Mouse (Mus musculus) testis, postnatal 14 days (tissue): ENCODE results near the gene Slc25a3.

ENCODE experiments used
- DNase-seq: peaks from one replicate; pipeline ENCODE4 v3.0.0; 2021; ENCODE audit warnings: low spot score

The Slc25a3 gene

DNA sequence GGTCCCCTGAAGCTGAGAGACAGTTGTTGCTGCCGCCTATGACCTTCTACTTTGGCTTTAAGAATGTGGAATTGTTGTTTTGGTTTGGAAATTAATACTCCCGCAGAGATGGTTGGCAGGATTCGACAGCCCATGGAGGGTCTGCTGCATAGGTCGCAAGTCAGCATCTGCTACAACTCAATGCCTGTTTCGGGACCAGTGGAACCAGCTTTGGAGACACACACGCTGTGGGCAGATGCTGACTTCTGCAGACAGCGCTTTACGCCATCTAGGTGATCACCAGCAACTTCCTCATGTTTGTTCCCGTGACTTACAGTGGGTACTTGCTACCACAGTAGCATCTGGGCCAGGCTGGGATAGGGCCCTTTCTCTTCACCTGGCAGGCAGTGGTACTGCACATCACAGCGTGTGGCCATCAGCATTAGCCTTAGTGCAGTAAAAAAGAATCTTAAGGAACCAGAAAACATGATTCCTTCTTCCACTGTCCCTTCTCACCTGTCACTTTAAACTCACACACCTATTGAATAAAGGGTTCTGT is 18.9 kb upstream of the Slc25a3 start:
- DNase-seq, result no peak

DNA sequence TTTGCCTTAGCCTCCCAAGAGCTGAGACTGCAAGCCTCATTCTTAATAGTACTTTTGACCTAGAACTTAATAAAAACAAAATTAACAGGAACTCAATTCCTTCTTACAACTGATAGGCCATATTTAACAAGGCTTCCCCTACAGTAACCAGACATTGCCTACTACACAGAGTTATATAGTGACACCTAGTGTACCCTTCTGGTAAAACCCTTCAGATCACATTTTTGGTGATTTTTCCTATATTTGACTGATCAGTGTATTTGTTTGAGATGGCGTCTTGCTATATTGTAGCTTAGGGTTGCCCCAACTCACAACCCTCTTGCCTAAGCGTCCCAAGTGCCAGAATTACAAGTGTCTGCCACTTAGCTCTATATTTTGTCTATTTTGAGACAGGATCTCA is 17.7 kb upstream of the Slc25a3 start:
- DNase-seq, result no peak

GRCm38 (mm10) chr10:91139148-91139766 is 15.4 kb upstream of the Slc25a3 start:
- no peak for DNase-seq

- DNase-seq, result no peak
Observed at GRCm38 (mm10) chr10:91138317-91138716, 14.5 kb upstream of the Slc25a3 start.

GRCm38 (mm10) chr10:91137400-91137799 is 13.5 kb upstream of the Slc25a3 start:
- no peak for DNase-seq

DNA sequence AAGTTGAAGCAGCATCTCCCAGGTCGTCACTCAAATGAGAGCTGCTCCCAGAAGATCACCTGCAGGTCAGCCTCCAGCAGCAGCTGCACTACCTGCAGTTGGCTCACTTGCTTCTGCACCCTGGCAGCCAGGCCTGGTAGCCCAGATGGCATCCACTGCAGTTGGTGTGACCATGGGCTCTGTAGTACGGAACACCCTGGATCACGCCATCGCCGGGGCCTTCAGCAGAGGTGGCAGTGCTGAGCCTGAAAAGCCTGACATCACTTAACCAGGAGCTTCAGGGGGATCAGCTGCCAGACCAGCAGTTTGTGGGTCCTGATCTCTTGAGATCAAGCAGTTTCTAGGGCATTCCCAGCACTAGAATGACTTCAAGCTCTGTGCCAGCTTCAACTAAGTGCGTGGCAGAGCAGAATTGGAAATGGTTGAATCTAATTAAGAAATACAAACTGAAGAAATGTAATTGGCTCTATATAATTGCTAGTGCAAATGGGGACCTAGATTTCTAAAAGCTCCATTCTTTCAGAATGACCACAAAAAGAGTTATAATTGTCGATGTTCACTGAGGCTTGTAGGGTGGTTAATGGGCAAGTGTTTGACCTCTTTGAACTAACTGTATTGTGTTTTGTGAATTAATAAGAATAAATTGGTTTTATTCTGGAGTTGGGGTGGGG is 11.6 kb upstream of the Slc25a3 start:
- DNase-seq, result no peak

GRCm38 (mm10) chr10:91131565-91131964 is 7.7 kb upstream of the Slc25a3 start:
- DNase-seq, result no peak

DNA sequence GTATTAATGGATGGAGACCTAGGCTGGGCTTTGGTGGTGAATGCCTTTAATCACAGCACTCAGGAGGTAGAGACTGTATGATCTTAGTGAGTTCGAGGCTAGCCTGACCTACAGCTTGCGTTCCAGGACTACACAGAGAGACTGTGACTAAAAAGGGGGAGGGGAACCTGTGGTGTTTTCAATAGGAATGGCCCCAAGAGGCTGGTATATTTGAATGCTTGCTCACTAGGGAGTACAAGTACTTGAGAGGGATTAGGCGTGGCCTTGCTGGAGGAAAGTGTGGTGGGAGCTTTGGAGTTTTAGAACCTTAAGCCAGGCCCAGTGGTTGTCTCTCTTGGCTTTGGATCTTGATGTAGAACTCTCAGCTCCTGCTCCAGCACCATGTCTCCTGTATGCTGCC is 6.9 kb upstream of the Slc25a3 start:
- DNase-seq, result no peak

GRCm38 (mm10) chr10:91128551-91129160 is 4.8 kb upstream of the Slc25a3 start:
- no peak for DNase-seq

- DNase-seq, result no peak
Observed at GRCm38 (mm10) chr10:91127395-91127794, 3.5 kb upstream of the Slc25a3 start.

GRCm38 (mm10) chr10:91126618-91127355 is 2.9 kb upstream of the Slc25a3 start:
- no peak for DNase-seq

DNA sequence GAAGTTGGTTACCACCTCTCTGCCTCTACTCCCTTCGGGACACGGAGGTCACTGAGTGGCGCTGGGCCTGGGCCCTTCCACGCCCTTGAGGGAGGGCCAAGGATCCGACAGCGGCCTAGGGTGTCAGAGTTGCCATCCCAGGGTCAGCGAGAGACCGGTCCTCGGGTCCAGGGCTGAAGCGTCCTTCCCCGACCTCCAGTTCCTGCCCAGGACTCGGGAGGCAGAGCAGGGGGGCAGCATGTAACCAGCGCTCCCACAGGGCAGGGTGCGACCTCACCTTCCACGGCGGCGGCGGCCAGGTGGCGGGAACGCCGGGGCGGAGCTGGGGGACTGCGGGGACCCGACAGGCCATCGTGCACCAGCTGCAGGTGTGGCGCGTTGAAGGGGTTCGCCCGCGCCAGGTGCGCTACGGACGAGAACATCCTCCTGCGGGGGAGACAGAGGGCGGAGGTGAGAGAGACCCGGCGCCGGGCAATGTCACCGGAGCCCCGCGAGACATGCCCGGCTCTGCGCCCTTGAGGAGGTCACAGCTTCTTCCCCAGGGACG is 505 bp downstream of the Slc25a3 start:
- no peak for DNase-seq

DNA sequence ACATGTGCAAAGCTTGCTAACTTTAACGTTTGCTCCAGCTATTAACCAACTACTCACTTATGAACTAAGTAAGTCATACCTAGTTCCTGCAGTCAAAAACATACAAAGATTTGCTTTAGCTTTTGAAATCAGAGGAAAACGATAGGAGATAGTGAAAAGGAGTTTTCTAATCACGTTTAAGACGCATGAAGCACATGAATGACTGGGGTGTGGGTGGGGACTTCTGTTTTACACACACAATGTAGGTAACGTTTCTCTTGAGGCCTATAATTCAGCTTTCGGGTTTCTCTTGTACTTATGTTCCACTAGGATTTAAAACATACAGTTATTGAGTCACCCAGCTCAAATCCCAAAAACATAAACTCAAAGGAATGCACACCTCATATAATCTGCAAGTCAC is 1.2 kb downstream of the Slc25a3 start:
- no peak for DNase-seq

DNA sequence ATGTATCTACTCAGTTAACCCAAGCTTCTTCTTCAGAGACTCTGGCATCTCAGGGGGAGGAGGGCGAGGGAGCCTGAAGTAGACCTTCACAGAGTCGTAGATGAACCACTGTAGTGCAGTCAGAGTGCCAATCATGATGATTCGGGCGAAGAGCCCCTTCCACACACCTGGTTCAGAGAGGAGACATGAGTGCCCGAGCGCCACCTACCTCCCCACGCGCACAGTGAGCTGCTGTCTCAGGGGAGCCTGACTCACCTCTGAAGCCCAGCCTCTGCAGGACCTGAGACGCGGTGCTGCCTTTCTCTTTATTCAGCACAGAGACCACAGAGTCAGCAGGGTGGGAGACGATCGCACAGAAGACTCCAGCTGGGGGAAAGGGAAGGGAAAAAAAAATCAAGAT is 6.9 kb downstream of the Slc25a3 start:
- DNase-seq, result no peak

DNA sequence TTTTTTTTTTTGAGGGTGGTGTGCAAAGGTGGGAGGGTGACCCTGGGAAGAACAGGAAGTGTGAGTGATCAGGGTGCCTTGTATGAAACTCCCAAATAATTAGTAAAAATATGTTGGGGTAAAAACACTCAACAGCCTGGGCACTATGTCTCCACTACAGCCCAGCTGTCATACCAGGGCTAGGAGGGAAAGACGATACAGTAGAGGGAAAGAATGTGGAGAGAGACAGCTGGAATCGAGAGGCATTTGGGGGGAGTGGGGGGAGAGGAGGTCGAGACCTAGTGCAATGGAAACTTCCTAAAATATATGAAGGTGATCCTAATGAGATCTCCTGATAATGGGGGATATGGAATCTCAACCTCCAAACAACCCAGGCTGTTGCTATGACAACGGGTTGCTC is 14.0 kb downstream of the Slc25a3 start:
- no peak for DNase-seq

DNA sequence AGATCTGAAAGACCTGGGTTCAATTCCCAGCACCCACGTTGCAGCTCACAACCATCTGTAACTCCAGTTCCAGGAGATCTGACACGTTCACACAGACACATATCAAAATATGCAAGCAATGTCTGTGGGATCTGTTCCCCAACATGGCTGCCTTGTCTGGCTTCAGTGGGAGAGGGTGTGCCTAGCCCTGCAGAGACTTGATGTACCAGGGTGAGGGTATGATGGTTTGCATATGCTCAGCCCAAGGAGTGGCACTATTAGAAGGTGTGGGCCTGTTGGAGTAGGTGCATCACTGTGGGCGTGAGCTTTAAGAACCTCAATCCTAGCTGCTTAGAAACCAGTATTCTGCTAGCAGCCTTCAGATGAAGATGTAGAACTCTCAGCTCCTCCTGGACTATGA is 17.9 kb downstream of the Slc25a3 start:
- DNase-seq, result no peak

GRCm38 (mm10) chr10:91102799-91103590 is 20.9 kb downstream of the Slc25a3 start:
- no peak for DNase-seq

DNA sequence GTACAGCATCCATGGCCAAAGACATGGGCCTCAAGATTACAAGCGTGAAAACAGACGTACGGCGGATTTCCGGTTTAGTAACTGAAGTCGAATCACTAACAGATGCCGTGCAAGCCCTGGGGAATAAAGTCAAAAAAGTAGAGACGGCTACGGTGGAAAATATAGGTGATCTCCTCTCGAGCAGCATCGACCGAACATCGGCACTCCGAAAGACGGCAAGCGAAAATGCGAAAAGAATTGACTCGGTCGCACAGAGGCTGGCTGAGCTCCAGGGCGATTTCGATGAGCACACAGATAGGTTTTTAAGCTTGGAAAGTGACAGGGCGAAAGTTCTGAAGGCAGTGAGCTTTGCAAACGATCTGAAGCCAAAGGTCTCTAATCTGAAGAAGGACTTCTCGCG is 21.9 kb downstream of the Slc25a3 start:
- no peak for DNase-seq

DNA sequence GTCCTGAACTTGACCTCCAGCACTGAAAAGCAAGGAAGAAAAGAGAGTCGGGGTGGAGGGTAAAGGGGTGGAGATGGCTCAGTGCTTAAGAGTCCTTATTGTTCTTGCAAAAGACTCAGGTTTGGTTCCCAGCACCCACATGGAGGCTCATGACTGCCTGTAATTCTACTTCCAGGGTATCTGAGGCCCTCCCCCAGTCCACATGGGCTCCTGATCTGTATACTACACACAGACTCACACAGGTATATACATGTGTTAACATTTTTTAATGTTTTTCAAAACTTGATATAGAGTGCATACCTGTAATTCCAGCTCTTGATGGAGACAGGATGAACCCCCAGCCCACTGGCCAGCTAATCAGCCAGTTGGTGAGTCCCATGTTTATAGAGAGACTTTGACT is 23.8 kb downstream of the Slc25a3 start:
- DNase-seq, result no peak

DNA sequence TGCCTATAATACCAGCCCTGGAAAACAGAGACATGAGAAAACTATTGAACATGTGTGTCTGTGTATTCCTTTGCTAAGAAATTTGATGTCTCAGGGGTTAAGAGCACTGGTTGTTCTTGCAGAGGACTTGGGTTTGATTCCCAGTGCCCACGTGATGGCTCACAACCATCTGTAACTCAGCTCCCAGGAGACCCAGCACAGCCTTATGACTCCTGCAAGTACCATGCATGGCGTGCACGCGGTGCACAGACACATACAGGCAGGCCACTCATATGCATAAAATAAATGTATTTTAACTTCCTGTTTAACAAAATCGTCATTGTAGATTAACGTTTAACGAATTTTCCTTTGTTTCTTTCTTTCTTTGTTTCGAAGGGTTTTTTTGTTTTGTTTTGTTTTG is 25.8 kb downstream of the Slc25a3 start:
- no peak for DNase-seq

- no peak for DNase-seq
Observed at GRCm38 (mm10) chr10:91094251-91095104, 29.4 kb downstream of the Slc25a3 start.
